Mouse (Mus musculus): ENCODE data around the gene Slc16a10. TPM values are rescaled to one million over a fixed set of nuclear protein-coding genes. Genes with fewer than 3 reads are reported as not detected.
A peak's percentile ranks its signal among the peaks of the same experiment; 100 is the strongest.

Gene Slc16a10
- 5.9 and 6.3 TPM in 2 replicates for polyA plus RNA-seq (2016; fragmentation: Nextera tagmentation; extraction: Ambion mirVana)

DNA sequence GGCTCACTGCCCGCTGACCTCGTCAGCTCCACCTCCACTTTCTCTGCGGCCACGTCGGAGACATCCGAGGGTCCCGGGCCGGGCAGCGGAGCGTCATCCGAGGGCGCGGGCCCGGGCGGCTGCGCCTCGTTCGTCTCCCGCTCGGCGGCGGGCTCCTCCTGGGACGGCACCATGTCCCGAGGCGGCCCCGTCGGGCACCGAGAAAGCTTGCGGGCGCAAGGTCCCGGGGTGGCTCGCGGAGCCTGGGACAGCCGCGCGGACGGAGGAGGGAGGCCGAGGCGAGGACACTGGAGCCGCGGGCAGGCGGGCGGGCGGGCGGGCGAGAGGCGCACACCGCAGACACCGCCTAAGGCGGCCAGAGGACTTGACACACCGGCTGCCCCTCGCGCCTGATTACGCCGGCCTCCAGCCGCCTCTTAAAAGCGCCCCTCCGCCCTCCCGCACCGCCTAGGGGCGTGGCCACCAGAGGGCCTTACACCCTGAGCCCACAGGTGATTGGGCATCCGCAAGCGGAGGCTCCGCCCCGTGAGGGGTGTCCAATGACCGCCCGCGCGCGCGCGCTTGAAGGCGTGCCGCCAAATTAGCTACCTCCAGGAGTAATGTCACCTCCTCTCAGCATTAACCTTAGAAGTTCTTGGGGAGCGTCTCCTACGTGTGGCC is at the start of gene Slc16a10:
Gene Slc16a10, minus strand, starts transcription at position 395 of the 660 bp plus-strand sequence.
- Histone ChIP-seq H3K27ac (peak within 1 kb of the TSS; percentile 86), H3K9me3 (no peaks in the 10 kb centered on the region), H3K4me3 (peak within 1 kb of the TSS; percentile 68), H3K27me3 (ENCODE audit: poor library complexity, severe bottlenecking) (peaks cover 41% of the 10 kb centered on the region), H3K36me3 (replicated peaks) (no peaks in the 10 kb centered on the region), H3K4me1 (peaks cover 14% of the 10 kb centered on the region)
- under 1% methylated on average over 76 of the region's 76 CpGs for WGBS
- DNase-seq (ENCODE audit: extremely low spot score, low spot score) = peak; percentile 92

DNA sequence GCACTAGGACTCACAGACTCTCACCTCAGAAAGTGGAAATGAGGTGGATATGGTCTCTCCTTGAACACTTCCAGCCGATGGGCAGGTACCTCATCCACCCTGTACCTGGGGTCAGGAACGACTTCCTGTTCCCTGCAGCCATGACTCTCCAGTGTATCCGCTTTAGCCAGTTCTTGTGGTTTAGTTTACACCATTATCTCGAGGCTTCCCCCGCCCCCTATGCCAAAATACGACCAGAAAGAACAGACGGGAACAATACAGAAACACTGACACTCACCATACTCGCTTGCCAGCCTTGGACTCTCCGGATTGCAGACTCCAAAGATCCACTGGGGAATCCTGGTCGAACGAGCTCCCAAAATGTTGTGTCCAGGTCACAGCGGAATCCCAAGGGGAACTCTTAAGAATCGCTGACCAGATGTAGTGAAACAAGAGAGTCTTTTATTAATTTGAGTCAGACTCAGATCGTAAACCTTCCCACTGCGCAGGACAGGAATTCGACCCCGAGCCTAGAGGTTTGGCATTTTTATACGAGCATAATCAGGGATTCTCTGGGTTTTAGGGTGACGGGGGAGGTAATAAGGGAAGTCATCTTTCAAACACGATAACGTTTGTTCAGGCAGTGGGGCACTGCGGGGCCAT is 49.4 kb upstream of the Slc16a10 start:
- H3K27ac ChIP-seq = peak overlapping the region; percentile 53

DNA sequence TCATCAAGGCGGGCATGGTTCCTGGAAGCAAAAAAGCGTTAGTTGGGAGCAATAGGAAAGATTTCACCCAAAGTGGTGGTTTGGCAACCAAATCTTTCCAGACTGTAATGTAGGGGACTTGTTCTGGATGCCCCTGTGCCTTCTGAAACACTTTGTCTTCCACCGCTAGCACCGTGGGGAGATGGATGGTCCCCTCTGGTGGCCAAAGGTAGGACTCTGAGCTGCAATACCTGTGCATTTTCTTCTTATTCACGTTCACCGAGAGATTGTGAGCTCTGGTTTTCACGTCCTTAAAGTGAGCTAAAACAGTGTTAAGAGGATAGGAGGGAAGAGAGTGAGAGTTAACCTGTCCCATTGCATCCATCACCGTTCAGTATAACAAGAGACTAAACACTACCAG is 48.8 kb upstream of the Slc16a10 start:
- DNase-seq (ENCODE audit: extremely low spot score, low spot score) = no peak
- H3K9me3 ChIP-seq = no peaks in the 10 kb centered on the region
- 90% methylated on average over 8 of the region's 8 CpGs for WGBS
- H3K27me3 ChIP-seq (ENCODE audit: poor library complexity, severe bottlenecking) = no peaks in the 10 kb centered on the region; the same call in 1 of the 2 replicates
- H3K36me3 ChIP-seq (replicated peaks) = no peaks in the 10 kb centered on the region
- H3K27ac ChIP-seq = no peak overlapping the region
- no peak overlapping the region for H3K4me3 ChIP-seq
- peaks cover 20% of the 10 kb centered on the region for H3K4me1 ChIP-seq

More for the DNA sequence above, 49.4 kb upstream of the Slc16a10 start:
- Histone ChIP-seq H3K36me3 (replicated peaks) (no peaks in the 10 kb centered on the region), H3K4me3 (peak overlapping the region; percentile 30), H3K4me1 (peaks cover 20% of the 10 kb centered on the region), H3K9me3 (no peaks in the 10 kb centered on the region), H3K27me3 (ENCODE audit: poor library complexity, severe bottlenecking) (no peaks in the 10 kb centered on the region; the same call in 1 of the 2 replicates)
- no peak for DNase-seq (ENCODE audit: extremely low spot score, low spot score)
- 54% methylated on average over 22 of the region's 22 CpGs for WGBS

DNA sequence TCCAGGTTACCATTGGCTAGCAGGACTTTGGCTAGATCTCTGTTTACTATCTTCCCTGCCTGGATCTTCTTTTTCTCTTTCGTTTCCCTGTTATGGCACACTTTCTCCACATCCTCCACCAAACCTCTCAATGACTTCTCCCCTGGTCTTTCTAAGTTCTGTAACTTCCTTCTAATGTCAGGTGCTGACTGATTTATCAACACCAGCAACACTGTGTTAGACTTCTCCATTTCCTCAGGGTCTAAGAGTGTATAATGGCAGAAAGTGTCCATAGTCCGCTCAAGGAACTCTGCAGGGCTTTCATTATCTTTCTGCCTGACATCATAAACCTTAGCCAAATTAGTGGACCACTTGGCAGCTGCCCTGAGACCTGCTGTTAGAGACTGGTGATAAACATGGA is 47.6 kb upstream of the Slc16a10 start:
- 88% methylated on average over 2 of the region's 2 CpGs for WGBS
- DNase-seq (ENCODE audit: extremely low spot score, low spot score) = no peak
- H3K36me3 ChIP-seq (replicated peaks) = no peaks in the 10 kb centered on the region
- peaks cover 20% of the 10 kb centered on the region for H3K4me1 ChIP-seq
- H3K4me3 ChIP-seq = no peak overlapping the region
- no peak overlapping the region for H3K27ac ChIP-seq
- H3K9me3 ChIP-seq = no peaks in the 10 kb centered on the region
- H3K27me3 ChIP-seq (ENCODE audit: poor library complexity, severe bottlenecking) = no peaks in the 10 kb centered on the region; the same call in 1 of the 2 replicates

DNA sequence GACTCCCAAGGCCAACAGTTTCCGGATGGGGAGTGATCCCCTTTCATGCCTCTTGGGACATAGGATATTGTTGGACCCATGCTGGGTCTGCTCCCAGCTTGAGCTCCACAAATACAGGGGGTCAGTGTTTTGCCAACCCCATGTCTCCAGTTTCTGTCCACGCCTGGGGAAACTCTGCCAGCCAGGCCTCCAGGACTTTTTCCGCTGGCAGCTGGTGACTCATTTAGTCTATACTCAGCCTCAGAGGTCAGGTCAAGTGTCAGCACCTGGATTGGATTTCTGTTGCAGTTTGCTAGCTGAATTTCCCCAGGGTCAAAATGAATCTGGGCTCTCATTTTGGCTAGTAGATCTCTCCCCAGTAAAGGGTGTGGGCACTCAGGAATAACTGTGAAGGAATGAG is 46.8 kb upstream of the Slc16a10 start:
- no peaks in the 10 kb centered on the region for H3K9me3 ChIP-seq
- no peak for DNase-seq (ENCODE audit: extremely low spot score, low spot score)
- no peak overlapping the region for H3K27ac ChIP-seq
- H3K4me3 ChIP-seq = no peak overlapping the region
- 65% methylated on average over 3 of the region's 3 CpGs for WGBS
- peaks cover 20% of the 10 kb centered on the region for H3K4me1 ChIP-seq
- no peaks in the 10 kb centered on the region; the same call in 1 of the 2 replicates for H3K27me3 ChIP-seq (ENCODE audit: poor library complexity, severe bottlenecking)
- no peaks in the 10 kb centered on the region for H3K36me3 ChIP-seq (replicated peaks)

DNA sequence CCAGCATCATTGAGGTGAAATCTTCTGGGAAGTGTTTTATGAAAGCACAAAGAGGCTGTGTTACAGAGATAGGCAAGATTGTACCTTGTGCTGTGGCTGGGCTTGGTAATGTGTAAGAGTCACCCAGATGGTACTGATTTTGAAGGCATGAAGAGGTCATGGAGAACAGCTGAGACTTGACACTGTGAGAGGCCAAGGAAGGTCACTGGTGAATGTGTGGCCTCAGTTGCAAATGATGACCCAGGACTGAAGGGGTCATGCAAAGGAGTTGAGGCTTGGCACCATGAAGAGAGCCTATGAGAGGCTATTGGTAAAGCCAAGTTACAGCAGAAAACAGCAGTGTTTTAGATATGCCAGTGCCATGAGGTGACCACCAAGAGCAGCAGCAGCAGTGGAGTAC is 43.9 kb upstream of the Slc16a10 start:
- no peak overlapping the region for H3K4me3 ChIP-seq
- H3K9me3 ChIP-seq = no peaks in the 10 kb centered on the region
- H3K27ac ChIP-seq = no peak overlapping the region
- H3K36me3 ChIP-seq (replicated peaks) = no peaks in the 10 kb centered on the region
- H3K27me3 ChIP-seq (ENCODE audit: poor library complexity, severe bottlenecking) = no peaks in the 10 kb centered on the region
- no peak for DNase-seq (ENCODE audit: extremely low spot score, low spot score)
- H3K4me1 ChIP-seq = peaks cover 5% of the 10 kb centered on the region; the same call in 1 of the 2 replicates

DNA sequence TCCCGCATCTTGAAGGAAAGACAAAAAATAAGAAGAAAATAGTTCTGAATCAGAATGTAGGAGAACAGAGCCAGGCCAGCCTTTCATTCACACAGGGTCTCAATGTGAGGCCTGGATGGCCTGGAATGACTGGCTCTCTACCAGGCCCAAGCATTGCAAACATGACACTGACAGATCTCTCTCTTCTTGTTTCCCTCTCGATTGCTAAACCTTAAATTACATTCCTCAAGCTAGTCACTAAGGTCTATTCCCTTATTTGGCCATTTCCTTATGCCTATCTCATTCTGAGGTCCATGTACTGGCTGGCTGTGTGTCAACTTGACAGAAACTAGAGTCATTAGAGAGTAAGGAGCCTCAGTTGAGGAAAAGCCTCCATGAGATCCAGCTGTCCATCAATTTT is 38.0 kb upstream of the Slc16a10 start:
- Histone ChIP-seq H3K27me3 (ENCODE audit: poor library complexity, severe bottlenecking) (no peaks in the 10 kb centered on the region), H3K36me3 (replicated peaks) (no peaks in the 10 kb centered on the region), H3K4me1 (no peaks in the 10 kb centered on the region), H3K4me3 (no peak overlapping the region), H3K27ac (no peak overlapping the region), H3K9me3 (no peaks in the 10 kb centered on the region)
- 85% methylated on average over 2 of the region's 2 CpGs for WGBS
- no peak for DNase-seq (ENCODE audit: extremely low spot score, low spot score)

DNA sequence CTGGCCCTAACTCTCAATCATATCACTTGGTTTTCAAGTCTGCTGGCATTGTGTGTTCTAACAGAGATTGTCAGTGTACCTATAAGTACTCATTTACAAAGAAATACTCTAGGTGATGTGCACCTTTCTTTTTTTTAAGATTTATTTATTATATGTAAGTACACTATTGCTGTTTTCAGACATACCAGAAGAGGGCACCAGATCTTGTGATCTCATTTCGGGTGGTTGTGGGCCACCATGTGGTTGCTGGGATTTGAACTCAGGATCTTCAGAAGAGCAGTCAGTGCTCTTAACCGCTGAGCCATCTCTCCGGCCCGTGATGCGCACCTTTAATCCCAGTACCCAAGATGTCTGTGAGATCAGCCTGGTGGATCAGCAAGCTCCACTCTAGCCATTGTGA is 37.1 kb upstream of the Slc16a10 start:
- Histone ChIP-seq H3K4me3 (no peak overlapping the region), H3K9me3 (no peaks in the 10 kb centered on the region), H3K27me3 (ENCODE audit: poor library complexity, severe bottlenecking) (no peaks in the 10 kb centered on the region), H3K27ac (no peak overlapping the region), H3K36me3 (replicated peaks) (no peaks in the 10 kb centered on the region), H3K4me1 (no peaks in the 10 kb centered on the region)
- 94% methylated on average over 5 of the region's 5 CpGs for WGBS
- no peak for DNase-seq (ENCODE audit: extremely low spot score, low spot score)

DNA sequence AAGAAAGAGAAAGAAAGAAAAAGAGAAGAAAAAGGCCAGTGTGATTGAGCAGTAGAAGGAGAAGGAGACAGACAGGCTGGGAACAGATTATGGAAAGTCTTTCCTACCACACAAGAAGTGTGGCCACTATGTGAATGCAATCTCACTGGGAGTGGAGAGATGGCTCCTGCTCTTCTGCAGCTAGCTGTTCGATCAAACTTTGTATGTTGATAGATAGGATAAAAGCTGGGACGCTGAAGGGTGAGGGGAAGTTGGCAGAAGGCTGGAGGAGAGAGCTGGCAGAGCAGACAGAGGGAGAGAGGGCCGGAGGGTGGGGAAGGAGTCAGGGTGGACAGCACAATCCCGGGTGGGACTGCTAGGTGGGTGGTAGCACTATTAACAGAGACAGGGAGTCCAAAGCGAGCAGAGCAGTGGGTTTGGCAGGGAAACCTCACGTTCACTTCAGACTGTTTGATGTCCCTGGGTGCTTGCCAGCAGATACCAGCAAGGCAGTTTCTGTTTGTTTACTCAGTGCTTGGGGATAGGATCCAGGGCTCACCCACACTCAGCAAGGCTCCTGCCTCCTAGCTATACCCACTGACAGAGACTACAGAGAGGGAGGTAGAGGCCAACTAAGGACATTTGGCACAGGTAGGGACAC is 35.4 kb upstream of the Slc16a10 start:
- Histone ChIP-seq H3K27ac (no peak overlapping the region), H3K4me3 (no peak overlapping the region), H3K36me3 (replicated peaks) (no peaks in the 10 kb centered on the region), H3K27me3 (ENCODE audit: poor library complexity, severe bottlenecking) (no peaks in the 10 kb centered on the region), H3K4me1 (no peaks in the 10 kb centered on the region), H3K9me3 (no peaks in the 10 kb centered on the region)
- DNase-seq (ENCODE audit: extremely low spot score, low spot score) = no peak
- 78% methylated on average over 6 of the region's 6 CpGs for WGBS

DNA sequence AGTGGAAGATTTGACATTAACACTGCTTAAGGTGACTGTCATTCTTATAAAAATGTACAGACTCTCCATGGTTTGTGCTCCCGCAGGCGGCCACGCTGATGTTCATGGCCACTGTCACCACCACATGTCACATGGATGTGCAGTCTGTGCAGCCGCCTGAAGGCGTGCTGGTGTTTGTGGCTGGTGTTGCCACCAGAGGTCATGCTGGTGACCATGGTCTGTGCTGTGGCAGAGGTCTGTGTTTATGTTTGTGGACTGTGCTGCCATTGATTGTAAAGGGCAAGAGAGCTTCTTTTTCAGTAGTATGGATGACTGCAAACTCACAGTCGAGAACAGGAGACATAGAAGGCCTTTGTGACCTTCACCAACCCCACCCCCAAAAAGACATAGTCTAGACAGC is 30.1 kb upstream of the Slc16a10 start:
- Histone ChIP-seq H3K4me1 (peaks cover 6% of the 10 kb centered on the region; the same call in 1 of the 2 replicates), H3K36me3 (replicated peaks) (no peaks in the 10 kb centered on the region), H3K4me3 (no peak overlapping the region), H3K9me3 (no peaks in the 10 kb centered on the region), H3K27me3 (ENCODE audit: poor library complexity, severe bottlenecking) (no peaks in the 10 kb centered on the region), H3K27ac (no peak overlapping the region)
- DNase-seq (ENCODE audit: extremely low spot score, low spot score) = no peak
- 95% methylated on average over 6 of the region's 6 CpGs for WGBS

DNA sequence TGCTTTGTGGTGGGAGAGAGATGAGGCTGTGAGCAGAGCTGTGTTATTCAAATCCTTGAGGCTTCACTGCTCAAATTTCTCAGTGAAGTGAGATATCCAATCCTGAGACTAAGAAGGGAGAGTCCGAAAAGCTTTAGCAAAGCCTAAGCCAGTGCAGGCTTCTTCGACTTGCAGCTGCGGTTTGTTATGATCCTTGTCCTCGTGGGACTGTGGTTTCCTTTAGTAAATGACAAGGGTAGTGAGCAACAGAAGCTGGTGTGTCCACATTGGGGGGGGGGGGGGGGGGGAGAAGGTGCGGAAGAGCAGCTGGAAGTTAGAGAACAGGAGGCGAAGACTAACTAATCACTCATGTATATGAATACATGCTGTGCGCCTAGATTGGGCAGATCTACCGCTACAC is 29.2 kb upstream of the Slc16a10 start:
- Histone ChIP-seq H3K4me3 (no peak overlapping the region), H3K27ac (0 out of 2 replicates have a peak overlapping the region, but pooled peaks have one; percentile 25)

DNA sequence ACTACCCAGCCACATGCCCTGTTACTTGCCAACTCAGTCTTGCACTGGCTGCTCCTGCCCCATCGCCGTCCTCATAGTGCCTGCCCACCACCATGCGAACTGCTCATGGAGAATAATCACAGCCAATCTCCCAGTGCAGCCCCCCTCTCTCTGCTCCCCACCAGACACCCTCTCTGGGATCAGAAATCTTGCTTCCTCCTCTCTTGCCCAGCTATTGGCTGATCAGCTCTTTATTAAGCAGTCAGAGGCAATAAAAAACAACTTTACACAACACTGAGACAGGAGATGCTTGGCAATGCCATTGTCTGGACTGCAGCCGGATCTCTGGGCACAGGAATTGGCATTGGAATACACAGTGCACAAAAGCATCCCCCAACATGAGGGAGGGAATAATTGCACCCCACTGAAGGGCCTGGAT is 28.1 kb upstream of the Slc16a10 start:
- Histone ChIP-seq H3K4me3 (no peak overlapping the region), H3K9me3 (no peaks in the 10 kb centered on the region), H3K4me1 (peaks cover 6% of the 10 kb centered on the region; the same call in 1 of the 2 replicates), H3K27ac (no peak overlapping the region), H3K27me3 (ENCODE audit: poor library complexity, severe bottlenecking) (no peaks in the 10 kb centered on the region), H3K36me3 (replicated peaks) (no peaks in the 10 kb centered on the region)
- WGBS = 91% methylated on average over 4 of the region's 4 CpGs
- no peak for DNase-seq (ENCODE audit: extremely low spot score, low spot score)

More for the DNA sequence above, 29.2 kb upstream of the Slc16a10 start:
- Histone ChIP-seq H3K27me3 (ENCODE audit: poor library complexity, severe bottlenecking) (no peaks in the 10 kb centered on the region), H3K4me1 (peaks cover 6% of the 10 kb centered on the region; the same call in 1 of the 2 replicates), H3K36me3 (replicated peaks) (no peaks in the 10 kb centered on the region), H3K9me3 (no peaks in the 10 kb centered on the region)
- 85% methylated on average over 7 of the region's 8 CpGs for WGBS
- no peak for DNase-seq (ENCODE audit: extremely low spot score, low spot score)

DNA sequence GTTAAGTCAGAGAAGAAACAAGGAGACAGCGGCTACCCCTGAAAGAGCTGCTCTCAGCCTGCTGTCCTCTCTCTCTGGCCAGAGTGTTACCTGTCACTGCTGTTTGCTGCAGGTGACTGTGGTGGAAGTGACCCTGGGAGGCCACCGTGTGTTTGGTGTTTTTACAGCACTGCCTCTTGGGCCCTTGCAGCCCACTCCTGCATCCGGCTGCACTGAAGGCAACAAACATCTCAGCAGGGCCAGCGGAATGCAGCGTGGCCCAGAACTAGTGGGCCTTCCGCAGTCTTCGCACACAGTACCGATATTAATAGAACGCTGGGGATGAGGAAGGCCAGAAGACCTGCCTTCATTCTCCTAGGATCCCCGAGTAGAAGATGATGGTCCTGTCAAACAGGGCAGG is 27.5 kb upstream of the Slc16a10 start:
- Histone ChIP-seq H3K9me3 (no peaks in the 10 kb centered on the region), H3K36me3 (replicated peaks) (no peaks in the 10 kb centered on the region), H3K27me3 (ENCODE audit: poor library complexity, severe bottlenecking) (no peaks in the 10 kb centered on the region), H3K4me1 (peaks cover 6% of the 10 kb centered on the region; the same call in 1 of the 2 replicates), H3K4me3 (no peak overlapping the region), H3K27ac (no peak overlapping the region)
- no peak for DNase-seq (ENCODE audit: extremely low spot score, low spot score)
- 91% methylated on average over 10 of the region's 10 CpGs for whole genome bisulfite sequencing
